Mouse (Mus musculus) right cerebral cortex, postnatal 14 days (tissue): ENCODE measurements around the gene Msantd2.

Experiments used
- DNase-seq: peaks from one replicate; pipeline ENCODE4 v3.0.0; 2022

The Msantd2 gene

GRCm38 (mm10) chr9:37488611-37489396, at the start of gene Msantd2:
TSS of gene Msantd2 (plus strand) at chr9:37489319.
- peak; percentile 88 for DNase-seq

- DNase-seq: no peak
These were observed 36.7 kb upstream of the Msantd2 start for GRCm38 (mm10) chr9:37452401-37452800.

- no peak for DNase-seq
These were observed 35.8 kb upstream of the Msantd2 start for GRCm38 (mm10) chr9:37453328-37453727.

DNA sequence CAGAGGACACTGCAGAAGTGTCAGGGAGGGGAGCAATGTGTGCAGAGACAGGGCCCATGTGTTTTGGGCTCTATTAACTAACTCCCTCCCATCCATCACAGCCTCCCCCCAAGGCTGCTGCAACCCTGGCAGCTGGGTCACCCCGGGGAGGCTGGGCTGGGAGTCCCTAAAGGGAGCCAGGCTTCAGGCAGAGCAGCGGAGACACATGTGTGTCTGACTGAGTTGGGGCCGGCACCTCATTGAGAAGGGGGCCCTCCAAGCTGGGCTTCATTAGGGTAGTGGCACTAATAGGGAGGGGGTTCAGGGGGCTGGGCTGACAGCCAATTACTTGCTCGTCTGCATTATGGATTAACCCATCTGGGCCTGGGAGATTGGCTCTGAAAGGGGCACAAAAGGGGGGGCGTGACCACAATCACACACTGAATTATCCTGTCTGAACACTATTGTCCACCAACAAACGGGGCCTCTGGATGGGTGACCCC, 35.1 kb upstream of the Msantd2 start:
- no peak for DNase-seq

DNA sequence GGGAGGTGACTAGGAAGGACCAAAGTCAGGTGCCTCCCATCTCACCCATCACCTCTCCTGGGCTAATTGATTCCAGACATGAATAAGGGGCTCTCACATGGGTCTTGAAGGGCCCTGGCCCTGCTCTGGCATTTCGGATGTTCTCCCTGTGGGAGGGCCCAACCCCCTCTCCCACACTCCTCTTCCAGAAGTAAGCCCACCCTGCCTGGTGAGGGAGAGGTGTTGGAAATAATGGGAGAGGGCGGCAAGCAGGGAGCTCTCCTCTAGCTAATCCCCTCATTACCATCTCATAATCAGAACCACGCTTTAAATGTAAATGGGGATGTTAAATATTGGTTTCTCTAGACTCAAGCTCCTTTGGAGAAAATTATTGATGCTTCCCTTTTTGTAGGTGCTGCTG, 34.1 kb upstream of the Msantd2 start:
- no peak for DNase-seq

GRCm38 (mm10) chr9:37455868-37456267, 33.3 kb upstream of the Msantd2 start:
- DNase-seq: no peak

- peak; percentile 50 for DNase-seq
These were observed 32.6 kb upstream of the Msantd2 start for GRCm38 (mm10) chr9:37456481-37456910.

DNA sequence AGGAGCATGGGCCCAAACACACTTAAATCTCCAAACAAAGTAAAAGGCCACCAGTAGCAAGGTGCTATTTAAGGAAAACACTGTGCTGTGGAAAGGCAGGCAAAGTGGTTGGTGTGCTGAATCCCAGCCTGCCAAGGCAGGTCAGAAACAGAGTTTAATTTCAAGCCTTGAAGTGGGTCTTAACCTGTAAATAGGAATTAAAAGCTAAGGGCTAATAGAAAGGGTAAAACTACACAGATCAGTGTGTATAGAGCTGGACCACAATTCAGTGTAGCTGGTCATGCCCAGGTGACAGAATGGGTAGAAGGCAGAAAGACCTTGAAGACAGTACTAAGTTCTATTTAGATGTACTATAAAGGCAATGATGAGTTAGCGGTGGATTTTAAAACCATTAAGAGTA, 32.0 kb upstream of the Msantd2 start:
- DNase-seq: no peak

DNA sequence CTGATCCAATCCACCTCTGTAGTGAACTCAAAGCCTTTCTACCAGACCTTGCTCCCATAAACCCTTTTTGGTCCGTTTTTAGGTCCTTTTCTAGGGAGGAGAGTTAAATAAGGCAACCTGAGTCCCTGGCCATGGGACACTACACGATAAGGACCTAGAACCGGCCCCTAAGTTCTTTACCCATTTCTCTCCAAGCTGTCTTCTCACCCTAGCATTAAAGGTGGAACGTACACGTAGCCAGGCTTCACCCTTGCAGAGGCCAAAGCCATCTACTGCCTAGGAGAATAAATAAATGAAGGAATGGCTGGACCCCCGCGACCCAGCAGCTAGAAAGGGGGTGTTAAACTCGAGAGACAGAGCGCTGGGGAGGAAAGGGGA, 29.5 kb upstream of the Msantd2 start:
- no peak for DNase-seq

- DNase-seq: peak; percentile 63
These were observed 28.8 kb upstream of the Msantd2 start for GRCm38 (mm10) chr9:37460043-37460960.

DNA sequence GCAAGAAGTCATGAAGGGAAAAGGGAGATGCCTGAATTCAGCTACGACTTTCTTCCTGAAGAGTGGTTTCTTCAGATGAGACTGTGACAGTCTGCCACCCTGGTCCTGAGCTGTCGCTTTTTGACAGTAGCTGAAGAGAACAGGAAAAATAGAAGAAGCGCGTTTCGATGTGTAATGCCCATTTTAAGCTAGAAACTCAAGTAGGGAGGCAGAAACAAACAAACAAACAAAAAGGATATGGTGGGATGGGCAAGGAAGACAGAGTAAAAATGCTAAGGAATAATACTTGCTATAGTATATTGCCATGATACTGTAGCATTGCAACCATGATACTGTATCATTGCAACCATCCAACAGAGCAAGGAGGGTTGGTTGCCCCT, 28.2 kb upstream of the Msantd2 start:
- no peak for DNase-seq

- no peak for DNase-seq
These were observed 27.5 kb upstream of the Msantd2 start for GRCm38 (mm10) chr9:37461571-37461970.

DNA sequence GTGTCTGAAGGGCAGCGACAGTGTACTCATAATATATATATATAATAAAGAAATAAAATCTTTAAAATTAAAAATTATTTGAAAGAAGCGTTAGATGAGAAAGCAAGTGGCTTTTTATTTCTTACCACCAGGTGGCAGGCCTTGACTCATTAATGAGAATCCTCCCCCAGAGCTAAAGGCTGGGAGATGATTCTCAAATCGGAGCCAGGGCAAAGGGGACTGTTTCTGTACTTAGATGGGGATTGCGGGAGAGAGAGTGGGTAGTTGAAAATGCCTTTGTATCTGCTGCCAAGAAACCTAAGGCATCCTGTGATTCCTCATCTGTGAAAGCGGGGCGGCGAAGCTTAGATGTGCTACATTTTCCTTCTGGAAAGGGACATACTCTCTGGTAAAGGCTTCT, 26.4 kb upstream of the Msantd2 start:
- peak; percentile 52 for DNase-seq

DNA sequence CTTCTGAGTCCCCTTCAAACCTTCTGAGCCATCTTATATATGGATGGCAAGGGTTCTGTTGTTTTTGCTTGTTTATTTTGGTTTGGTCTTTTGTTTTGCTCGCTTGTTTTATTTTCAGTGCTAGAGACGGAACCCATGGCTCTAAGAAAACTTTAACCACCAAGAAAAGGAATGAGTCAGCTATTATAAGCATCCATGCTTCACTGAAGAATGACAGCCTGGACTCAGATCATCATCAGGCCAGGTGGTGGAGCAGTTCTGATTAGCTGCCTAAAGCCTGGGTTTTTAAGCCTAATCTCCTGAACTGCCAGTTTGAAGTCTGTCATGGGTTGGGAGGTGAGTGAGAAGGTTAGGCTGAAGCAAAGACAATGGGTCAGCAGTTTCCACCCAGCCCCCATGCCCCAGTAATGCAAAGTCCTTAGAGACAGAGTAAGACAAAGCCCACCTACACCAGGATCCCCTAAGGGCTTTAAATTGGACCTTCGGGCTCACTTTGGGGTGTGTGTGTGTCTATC, 15.5 kb upstream of the Msantd2 start:
- no peak for DNase-seq

DNA sequence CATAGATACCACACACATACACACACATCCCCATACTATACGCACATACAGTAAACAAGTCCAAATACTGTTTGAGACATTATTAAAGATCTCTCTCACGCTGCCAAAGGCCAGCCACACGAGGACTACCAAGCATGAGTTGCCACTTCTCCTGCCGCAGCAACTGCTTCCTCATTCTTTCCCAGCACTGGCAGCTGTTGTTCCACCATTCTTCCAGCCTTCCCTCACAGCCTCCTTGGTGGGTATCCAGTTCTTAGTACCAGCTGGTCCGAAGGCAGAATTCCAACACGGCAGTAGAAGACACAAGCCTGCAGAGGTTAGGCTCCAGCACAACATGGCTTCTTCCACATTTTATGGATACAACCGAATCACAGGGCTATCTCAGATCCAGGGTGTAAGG, 14.2 kb upstream of the Msantd2 start:
- peak; percentile 17 for DNase-seq

DNA sequence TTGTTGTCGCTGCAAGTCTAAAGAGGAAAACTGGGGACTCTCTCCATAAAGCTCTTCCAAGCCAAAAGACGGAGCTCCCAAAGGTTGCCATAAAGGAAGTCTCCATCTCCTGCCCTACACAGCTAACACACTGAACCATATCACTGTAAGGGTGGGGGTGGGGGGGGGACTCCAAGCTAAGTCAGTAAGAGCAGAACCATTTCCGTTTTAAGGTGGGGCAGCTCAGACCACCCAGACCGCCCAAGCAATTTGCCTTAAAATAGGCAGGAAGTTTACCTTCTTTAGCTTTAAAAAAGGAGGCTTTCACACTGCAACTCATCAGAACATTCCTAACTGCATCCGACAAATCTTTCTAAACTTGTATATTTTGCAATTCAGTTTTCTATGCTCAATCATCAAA, 4.0 kb upstream of the Msantd2 start:
- DNase-seq: no peak

DNA sequence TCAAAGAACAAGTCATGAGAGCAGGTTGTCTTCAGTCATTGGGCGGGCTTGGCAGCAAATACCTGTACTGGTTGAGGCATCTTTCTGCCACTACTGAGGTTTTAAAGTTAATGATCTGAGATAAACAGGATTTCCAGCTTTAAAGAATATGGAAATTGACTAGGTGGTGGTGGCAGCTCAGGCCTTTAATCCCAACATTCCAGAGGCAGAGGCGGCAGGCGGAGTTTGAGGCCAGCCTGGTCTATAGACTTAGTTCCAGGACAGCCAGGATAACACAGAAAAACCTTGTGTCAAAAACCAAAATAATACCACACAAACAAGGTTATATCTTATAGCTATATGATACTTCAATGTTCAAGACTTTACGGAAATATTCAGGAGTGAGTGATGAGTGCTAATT, 1.1 kb upstream of the Msantd2 start:
- no peak for DNase-seq

- DNase-seq: peak; percentile 36
These were observed 464 bp downstream of the Msantd2 start for GRCm38 (mm10) chr9:37489446-37490120.

GRCm38 (mm10) chr9:37495761-37496160, 6.6 kb downstream of the Msantd2 start:
- DNase-seq: no peak

DNA sequence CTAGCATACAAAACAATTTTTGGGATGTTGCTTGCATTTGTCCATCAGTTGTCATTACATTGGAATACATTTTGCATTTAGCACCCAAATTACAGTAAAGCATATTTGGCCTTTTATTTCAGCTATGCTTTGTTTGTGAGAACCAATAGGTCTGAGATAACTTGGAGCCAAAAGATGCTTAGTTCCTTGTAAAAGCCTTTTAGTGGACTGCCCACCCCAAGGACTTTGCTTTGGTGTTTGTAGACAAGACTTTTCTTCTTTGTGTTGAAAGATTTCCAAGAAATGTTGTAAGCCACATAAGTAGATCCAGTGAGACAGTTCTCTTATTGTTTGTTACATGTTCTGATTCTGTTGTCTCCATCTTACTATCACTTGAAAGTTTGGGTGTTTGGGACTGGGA, 7.2 kb downstream of the Msantd2 start:
- DNase-seq: no peak

- no peak for DNase-seq
These were observed 11.1 kb downstream of the Msantd2 start for GRCm38 (mm10) chr9:37500201-37500600.

GRCm38 (mm10) chr9:37501170-37501569, 12.1 kb downstream of the Msantd2 start:
- DNase-seq: no peak

- no peak for DNase-seq
These were observed 15.2 kb downstream of the Msantd2 start for GRCm38 (mm10) chr9:37504348-37504747.
